Mouse (Mus musculus): ENCODE measurements at regions not wholly inside any gene's neighbourhood (a gene's known extent, or its start where the extent isn't known, plus 50 kb on each side); places are given as distances from the start of the nearest gene placed in this dataset.

GRCm38 (mm10) chr2:128361436-128361835 lies 229.6 kb upstream of the Spdye4c start:
- H3K4me2 ChIP-seq (ENCODE audit: low read depth) = no peak overlapping the region
- 35% methylated on average over 1 of the region's 1 CpGs for WGBS (ENCODE audit: insufficient replicate concordance)
- H3K27ac ChIP-seq = no peak overlapping the region
- H3K9me3 ChIP-seq (ENCODE audit: control insufficient read depth, low read length) = no peaks in the 10 kb centered on the region
- no peak overlapping the region for H3K4me3 ChIP-seq (ENCODE audit: insufficient read depth in 1 of 2, low read depth in 2 of 2, low read length in 2 of 2)
- ATAC-seq (ENCODE audit: insufficient read depth) (no peak), DNase-seq (ENCODE audit: low read depth in 3 of 3, low spot score in 3 of 3) (no peak)
- H3K27me3 ChIP-seq (ENCODE audit: control insufficient read depth, insufficient read depth, low read length) = no peaks in the 10 kb centered on the region
- TF ChIP-seq EP300 (IDR thresholded peaks at IDR 0.05; ENCODE audit: low read depth) = no peak
- TF ChIP-seq CTCF (IDR thresholded peaks at IDR 0.05; ENCODE audit: low read depth) = no peak
- no peaks in the 10 kb centered on the region for H3K36me3 ChIP-seq (replicated peaks; ENCODE audit: control insufficient read depth, insufficient read depth, low read depth)
- peaks cover 0 to 6% of the 10 kb centered on the region in 2 experiments; a peak in 1 of 4 replicates for H3K4me1 ChIP-seq (replicated peaks; ENCODE audit: control insufficient read depth in 2 of 2, insufficient read depth in 2 of 2, low read length in 1 of 2)
- no peak overlapping the region for H3K9ac ChIP-seq (replicated peaks)

DNA sequence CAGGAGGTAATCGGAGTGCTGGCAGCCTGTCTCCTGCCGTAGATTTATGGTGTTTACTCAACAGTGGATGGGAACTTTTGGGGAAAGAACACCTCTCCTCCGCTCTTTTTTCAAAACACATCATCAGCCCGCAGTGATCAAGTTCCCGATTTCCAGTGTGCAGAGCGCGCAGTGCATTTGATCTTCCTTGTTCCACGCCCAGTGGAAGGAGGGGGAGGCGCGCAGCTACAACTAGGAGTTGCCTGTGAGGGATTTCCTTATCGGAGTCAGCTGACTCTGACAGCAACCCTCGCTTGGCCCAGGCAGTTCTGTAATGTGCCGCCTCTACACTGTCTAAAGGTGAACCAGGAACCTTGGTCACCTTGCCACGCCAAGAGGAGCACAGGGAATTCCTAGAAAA lies 226.8 kb upstream of the Spdye4c start:
- H3K27me3 ChIP-seq (ENCODE audit: control insufficient read depth, insufficient read depth, low read length) = no peaks in the 10 kb centered on the region
- ATAC-seq (ENCODE audit: insufficient read depth) (no peak), DNase-seq (ENCODE audit: low read depth in 3 of 3, low spot score in 3 of 3) (peak in 1 of 3 experiments; percentile 10)
- no peak for TF ChIP-seq EP300 (IDR thresholded peaks at IDR 0.05; ENCODE audit: low read depth)
- TF ChIP-seq CTCF (IDR thresholded peaks at IDR 0.05; ENCODE audit: low read depth) = no peak
- H3K4me1 ChIP-seq (replicated peaks; ENCODE audit: control insufficient read depth in 2 of 2, insufficient read depth in 2 of 2, low read length in 1 of 2) = peaks cover 0 to 8% of the 10 kb centered on the region in 2 experiments; a peak in 2 of 4 replicates
- H3K9me3 ChIP-seq (ENCODE audit: control insufficient read depth, low read length) = no peaks in the 10 kb centered on the region
- H3K4me3 ChIP-seq (ENCODE audit: insufficient read depth in 1 of 2, low read depth in 2 of 2, low read length in 2 of 2) = peak overlapping the region in 1 of 2 experiments; percentile 18; a peak in 1 of 4 replicates
- H3K9ac ChIP-seq (replicated peaks) = no peak overlapping the region
- H3K27ac ChIP-seq = no peak overlapping the region
- H3K4me2 ChIP-seq (ENCODE audit: low read depth) = peak overlapping the region; percentile 39; the same call in 1 of the 2 replicates
- H3K36me3 ChIP-seq (replicated peaks; ENCODE audit: control insufficient read depth, insufficient read depth, low read depth) = no peaks in the 10 kb centered on the region
- 27% methylated on average over 14 of the region's 14 CpGs for WGBS (ENCODE audit: insufficient replicate concordance)

DNA sequence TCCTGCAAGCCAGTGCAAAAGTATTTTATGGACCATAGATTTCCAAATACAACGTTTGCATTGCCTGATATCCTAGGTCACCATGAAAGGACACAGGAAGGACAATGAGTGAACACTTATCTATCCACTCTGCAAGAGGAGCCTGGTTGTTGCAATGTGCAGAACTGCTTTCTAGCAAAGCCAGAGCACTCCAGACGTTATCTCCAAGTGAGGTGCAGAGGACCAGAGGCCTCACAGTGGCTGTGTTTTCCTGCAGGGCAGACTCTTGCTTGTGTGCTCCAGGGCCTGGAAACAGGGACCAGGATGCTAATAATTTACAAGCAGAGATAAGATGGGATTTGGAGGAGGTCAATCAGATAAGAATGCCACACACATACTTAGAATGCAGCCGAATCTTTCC lies 226.0 kb upstream of the Spdye4c start:
- no peak overlapping the region for H3K4me3 ChIP-seq (ENCODE audit: insufficient read depth in 1 of 2, low read depth in 2 of 2, low read length in 2 of 2)
- no peak for ATAC-seq (ENCODE audit: insufficient read depth)
- no peaks in the 10 kb centered on the region for H3K27me3 ChIP-seq (ENCODE audit: control insufficient read depth, insufficient read depth, low read length)
- no peak overlapping the region for H3K9ac ChIP-seq (replicated peaks)
- no peak overlapping the region for H3K27ac ChIP-seq
- WGBS (ENCODE audit: insufficient replicate concordance) = 23% methylated on average over 3 of the region's 3 CpGs
- H3K36me3 ChIP-seq (replicated peaks; ENCODE audit: control insufficient read depth, insufficient read depth, low read depth) = no peaks in the 10 kb centered on the region
- no peak for TF ChIP-seq EP300 (IDR thresholded peaks at IDR 0.05; ENCODE audit: low read depth)
- no peak for TF ChIP-seq CTCF (IDR thresholded peaks at IDR 0.05; ENCODE audit: low read depth)
- no peak for DNase-seq (ENCODE audit: low read depth in 3 of 3, low spot score in 3 of 3)
- no peaks in the 10 kb centered on the region for H3K9me3 ChIP-seq (ENCODE audit: control insufficient read depth, low read length)
- peaks cover 0 to 8% of the 10 kb centered on the region in 2 experiments; a peak in 2 of 4 replicates for H3K4me1 ChIP-seq (replicated peaks; ENCODE audit: control insufficient read depth in 2 of 2, insufficient read depth in 2 of 2, low read length in 1 of 2)
- no peak overlapping the region for H3K4me2 ChIP-seq (ENCODE audit: low read depth)

GRCm38 (mm10) chr2:128365775-128366174 lies 225.2 kb upstream of the Spdye4c start:
- Histone ChIP-seq H3K9me3 (ENCODE audit: control insufficient read depth, low read length) (no peaks in the 10 kb centered on the region), H3K27me3 (ENCODE audit: control insufficient read depth, insufficient read depth, low read length) (no peaks in the 10 kb centered on the region), H3K4me2 (ENCODE audit: low read depth) (no peak overlapping the region), H3K4me1 (replicated peaks; ENCODE audit: control insufficient read depth in 2 of 2, insufficient read depth in 2 of 2, low read length in 1 of 2) (peaks cover 0 to 9% of the 10 kb centered on the region in 2 experiments; a peak in 2 of 4 replicates), H3K36me3 (replicated peaks; ENCODE audit: control insufficient read depth, insufficient read depth, low read depth) (no peaks in the 10 kb centered on the region), H3K9ac (replicated peaks) (no peak overlapping the region), H3K4me3 (ENCODE audit: insufficient read depth in 1 of 2, low read depth in 2 of 2, low read length in 2 of 2) (no peak overlapping the region), H3K27ac (no peak overlapping the region)
- DNase-seq (ENCODE audit: low read depth in 3 of 3, low spot score in 3 of 3) (no peak), ATAC-seq (ENCODE audit: insufficient read depth) (no peak)
- 35% methylated on average over 2 of the region's 2 CpGs for WGBS (ENCODE audit: insufficient replicate concordance)
- no peak for TF ChIP-seq CTCF (IDR thresholded peaks at IDR 0.05; ENCODE audit: low read depth)
- no peak for TF ChIP-seq EP300 (IDR thresholded peaks at IDR 0.05; ENCODE audit: low read depth)

- Histone ChIP-seq H3K27me3 (ENCODE audit: control insufficient read depth, insufficient read depth, low read length) (no peaks in the 10 kb centered on the region), H3K4me1 (replicated peaks; ENCODE audit: control insufficient read depth in 2 of 2, insufficient read depth in 2 of 2, low read length in 1 of 2) (peaks cover 0 to 11% of the 10 kb centered on the region in 2 experiments; a peak in 2 of 4 replicates), H3K4me3 (ENCODE audit: insufficient read depth in 1 of 2, low read depth in 2 of 2, low read length in 2 of 2) (no peak overlapping the region), H3K27ac (no peak overlapping the region), H3K36me3 (replicated peaks; ENCODE audit: control insufficient read depth, insufficient read depth, low read depth) (no peaks in the 10 kb centered on the region), H3K9ac (replicated peaks) (no peak overlapping the region), H3K9me3 (ENCODE audit: control insufficient read depth, low read length) (no peaks in the 10 kb centered on the region), H3K4me2 (ENCODE audit: low read depth) (no peak overlapping the region)
- TF ChIP-seq CTCF (IDR thresholded peaks at IDR 0.05; ENCODE audit: low read depth) (no peak), EP300 (IDR thresholded peaks at IDR 0.05; ENCODE audit: low read depth) (no peak)
- ATAC-seq (ENCODE audit: insufficient read depth) (no peak), DNase-seq (ENCODE audit: low read depth in 3 of 3, low spot score in 3 of 3) (no peak)
- WGBS (ENCODE audit: insufficient replicate concordance) = 55% methylated on average over 14 of the region's 14 CpGs
These were observed 223.5 kb upstream of the Spdye4c start for GRCm38 (mm10) chr2:128367266-128368150.

All from liver, embryonic 14.5 days (tissue).